Mouse (Mus musculus): ENCODE measurements around the gene Stxbp6.

The Stxbp6 gene

DNA sequence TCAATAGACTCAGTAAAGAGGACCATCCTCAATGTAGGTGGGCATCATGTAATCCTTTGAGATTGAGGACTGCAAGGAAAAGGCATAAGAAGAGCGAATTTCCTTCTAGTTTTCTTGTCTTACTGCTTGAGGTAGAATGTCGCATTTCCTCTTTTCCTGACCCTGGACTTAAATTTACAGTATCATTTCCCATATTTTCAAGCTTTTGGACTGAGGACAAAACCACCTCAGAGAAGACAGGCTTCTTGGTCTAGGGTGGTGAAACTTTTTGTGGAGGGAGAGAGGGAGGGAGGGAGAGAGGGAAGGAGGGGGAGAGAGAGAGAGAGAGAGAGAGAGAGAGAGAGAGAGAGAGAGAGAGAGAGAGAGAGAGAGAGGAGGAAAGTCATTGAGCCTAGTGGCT is 155.6 kb downstream of the Stxbp6 start:
- no peak for DNase-seq (ENCODE audit: low spot score in 2 of 2)

DNA sequence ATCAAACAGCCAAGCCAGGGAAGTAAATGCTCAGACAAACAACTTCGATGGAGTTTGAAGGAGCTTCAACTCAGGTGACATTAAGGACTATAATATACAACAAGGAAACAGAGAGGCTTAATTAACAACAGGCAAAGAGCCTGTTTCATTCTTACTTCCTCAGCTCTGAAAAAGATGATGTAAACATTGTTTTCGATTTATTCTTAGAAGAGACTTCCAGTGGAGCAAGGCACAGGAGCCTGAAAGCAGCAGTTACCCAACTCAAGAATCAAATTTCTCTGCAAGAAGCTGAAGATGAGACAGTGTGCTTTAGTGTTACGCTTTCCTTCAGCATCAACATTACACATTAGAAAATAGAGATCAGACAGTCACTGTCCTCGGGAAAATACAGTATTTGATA is 160.7 kb downstream of the Stxbp6 start:
- no peak for DNase-seq (ENCODE audit: low spot score in 2 of 2)

DNA sequence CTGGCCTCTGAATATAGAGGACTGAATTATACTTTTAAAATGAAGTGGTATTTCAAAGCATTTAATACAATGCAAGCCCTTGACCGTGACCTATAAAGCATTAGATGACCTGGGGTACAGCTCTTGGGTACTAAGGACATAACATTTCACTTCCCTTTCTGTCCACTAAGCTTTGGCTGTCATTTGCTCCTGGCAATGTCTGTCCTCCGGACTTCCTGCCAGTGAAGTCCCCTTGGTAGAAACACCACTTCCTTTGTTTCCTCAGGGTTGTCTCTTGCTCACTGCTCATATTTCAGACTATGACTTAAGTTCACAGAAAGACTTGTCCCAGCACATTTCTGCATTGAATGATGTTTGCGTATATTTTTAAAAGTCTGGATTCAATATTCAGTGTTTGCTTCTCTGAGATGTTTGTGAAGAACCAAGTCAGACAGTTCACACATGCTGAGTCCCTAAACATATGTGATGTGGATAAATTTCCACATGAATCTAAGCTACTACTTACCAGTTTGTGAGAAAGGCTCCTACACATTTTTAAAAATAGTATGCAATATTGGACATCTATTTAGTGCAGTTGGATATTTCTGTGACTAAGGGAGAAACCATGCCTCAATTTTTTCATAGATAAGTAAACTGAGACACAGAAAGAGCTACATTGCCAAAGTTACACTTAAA is 166.3 kb downstream of the Stxbp6 start:
- DNase-seq (ENCODE audit: low spot score in 2 of 2) = no peak

GRCm38 (mm10) chr12:44906001-44906400 is 168.5 kb downstream of the Stxbp6 start:
- no peak for DNase-seq (ENCODE audit: low spot score in 2 of 2)

GRCm38 (mm10) chr12:44903205-44903732 is 171.2 kb downstream of the Stxbp6 start:
- DNase-seq (ENCODE audit: low spot score in 2 of 2) = no peak

GRCm38 (mm10) chr12:44899173-44899870 is 175.2 kb downstream of the Stxbp6 start:
- DNase-seq (ENCODE audit: low spot score in 2 of 2) = no peak

GRCm38 (mm10) chr12:44896460-44896859 is 178.0 kb downstream of the Stxbp6 start:
- DNase-seq (ENCODE audit: low spot score in 2 of 2) = no peak

GRCm38 (mm10) chr12:44889677-44890393 is 184.7 kb downstream of the Stxbp6 start:
- DNase-seq (ENCODE audit: low spot score in 2 of 2) = no peak

GRCm38 (mm10) chr12:44886826-44887225 is 187.7 kb downstream of the Stxbp6 start:
- no peak for DNase-seq (ENCODE audit: low spot score in 2 of 2)

- DNase-seq (ENCODE audit: low spot score in 2 of 2) = no peak
Measured at GRCm38 (mm10) chr12:44872697-44873096, 201.8 kb downstream of the Stxbp6 start.

GRCm38 (mm10) chr12:44865442-44865841 is 209.1 kb downstream of the Stxbp6 start:
- no peak for DNase-seq (ENCODE audit: low spot score in 2 of 2)

DNA sequence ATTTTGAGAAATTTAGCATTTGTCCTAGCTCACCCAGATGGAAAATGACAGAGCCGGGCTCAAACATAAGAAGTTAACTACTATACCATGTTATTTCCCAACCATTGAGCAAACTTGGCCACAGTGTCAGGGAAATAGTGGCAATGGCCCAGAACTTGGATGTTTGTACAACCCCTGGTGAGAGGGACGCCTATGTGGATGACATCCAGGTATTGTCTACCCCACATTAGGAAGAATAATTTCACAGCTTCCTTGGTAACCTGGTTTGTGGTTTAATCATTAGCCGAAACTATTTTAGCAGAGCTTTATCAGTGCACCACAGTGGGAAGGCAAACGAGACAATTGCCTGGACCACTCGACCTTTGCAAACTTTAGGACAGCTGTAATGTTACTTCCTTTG is 215.1 kb downstream of the Stxbp6 start:
- no peak for DNase-seq (ENCODE audit: low spot score in 2 of 2)

- peak; percentile 29 to 58 for DNase-seq (ENCODE audit: low spot score in 2 of 2)
Measured at GRCm38 (mm10) chr12:44858110-44858885, 216.2 kb downstream of the Stxbp6 start.

GRCm38 (mm10) chr12:44852024-44852423 is 222.5 kb downstream of the Stxbp6 start:
- DNase-seq (ENCODE audit: low spot score in 2 of 2) = no peak

GRCm38 (mm10) chr12:44850516-44850915 is 224.0 kb downstream of the Stxbp6 start:
- no peak for DNase-seq (ENCODE audit: low spot score in 2 of 2)

GRCm38 (mm10) chr12:44848483-44849221 is 225.9 kb downstream of the Stxbp6 start:
- DNase-seq (ENCODE audit: low spot score in 2 of 2) = peak; percentile 5 to 16

DNA sequence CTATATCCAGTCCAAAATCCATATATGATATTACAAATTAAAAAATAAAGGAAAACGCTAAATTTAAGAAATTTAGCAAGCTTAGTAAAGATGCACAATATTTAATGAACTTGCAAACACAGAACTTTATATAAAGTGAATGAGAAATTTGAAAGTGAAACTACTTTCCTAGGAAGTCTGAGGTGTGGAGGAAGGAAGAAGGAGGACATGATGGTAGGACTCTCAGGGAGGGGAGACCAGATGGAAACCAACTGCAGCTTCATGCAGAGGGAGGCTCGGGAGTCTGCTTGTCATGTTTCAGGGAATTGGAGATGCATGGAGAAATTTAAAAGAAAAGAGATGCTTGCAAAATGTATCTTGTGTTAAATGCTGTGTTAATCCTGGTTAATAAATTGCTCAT is 233.9 kb downstream of the Stxbp6 start:
- DNase-seq (ENCODE audit: low spot score in 2 of 2) = no peak

GRCm38 (mm10) chr12:44839594-44840373 is 234.7 kb downstream of the Stxbp6 start:
- no peak for DNase-seq (ENCODE audit: low spot score in 2 of 2)

DNA sequence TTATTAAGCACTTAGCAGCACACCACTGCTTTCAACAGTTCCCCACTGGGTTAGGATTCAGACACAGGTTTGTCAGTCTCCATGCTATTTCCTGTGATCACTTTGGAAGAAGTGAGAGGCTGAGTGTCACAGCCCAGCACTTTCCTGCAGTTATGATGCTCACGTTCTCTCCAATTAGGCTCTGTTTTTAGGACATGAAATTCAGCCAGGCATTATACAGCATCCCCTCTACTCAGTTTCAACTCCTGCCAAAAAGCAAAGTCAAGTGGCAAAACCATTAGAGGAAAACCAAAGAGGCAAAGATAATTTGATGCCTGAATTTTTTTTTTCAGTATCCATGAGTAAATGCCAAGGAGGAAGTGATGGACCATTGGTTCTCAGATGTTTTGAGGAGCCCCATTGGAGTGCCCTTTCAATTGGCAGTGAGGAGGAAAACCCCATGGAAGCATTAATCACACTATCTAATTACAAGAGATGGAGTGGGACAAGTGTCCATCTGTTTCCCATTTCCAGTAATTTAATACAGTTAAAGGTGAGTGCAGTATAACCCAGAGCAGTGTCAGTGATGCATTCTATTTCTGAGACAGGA is 238.5 kb downstream of the Stxbp6 start:
- DNase-seq (ENCODE audit: low spot score in 2 of 2) = no peak

- no peak for DNase-seq (ENCODE audit: low spot score in 2 of 2)
Measured at GRCm38 (mm10) chr12:44811895-44812294, 262.6 kb downstream of the Stxbp6 start.

Measured in right cerebral cortex, postnatal 36 days (tissue).